Mouse (Mus musculus) intestine, postnatal 0 days (tissue): ENCODE data around the gene Ctnnbip1. TPM values are rescaled to one million over a fixed set of nuclear protein-coding genes. Genes with fewer than 3 reads are reported as not detected.
A peak's percentile ranks its signal among the peaks of the same experiment; 100 is the strongest.

Source experiments
- ATAC-seq: fragments of 200-750 bp; cut with Nextera tagmentation; 2 replicates; pipeline ENCODE4 v1.8.0; 2017; ENCODE audit warnings: mild to moderate bottlenecking, moderate TSS enrichment, moderate library complexity
- H3K27ac ChIP-seq: fragments of 300-500 bp; sonication (generic); 2 replicates; pipeline ENCODE4 v1.5.1; 2014; ENCODE audit warnings: mild to moderate bottlenecking, low read depth, low read length, moderate library complexity
- H3K27me3 ChIP-seq: fragments of 300-500 bp; sonication (generic); replicated peaks from 2 replicates; pipeline ENCODE4 v1.6.1; 2014; ENCODE audit warnings: low read length, mixed read lengths; ENCODE audit not compliant: control insufficient read depth, insufficient read depth
- H3K36me3 ChIP-seq: fragments of 300-500 bp; sonication (generic); 2 replicates; pipeline ENCODE4 v1.6.1; 2014; ENCODE audit warnings: mild to moderate bottlenecking, moderate library complexity; ENCODE audit not compliant: control insufficient read depth, insufficient read depth
- H3K4me1 ChIP-seq: fragments of 300-500 bp; sonication (generic); replicated peaks from 2 replicates; pipeline ENCODE4 v1.6.1; 2014; ENCODE audit warnings: antibody characterized with exemption, low read length, mixed read lengths; ENCODE audit not compliant: control insufficient read depth, insufficient read depth
- H3K4me2 ChIP-seq: fragments of 300-500 bp; sonication (generic); replicated peaks from 2 replicates; pipeline ENCODE4 v1.6.1; 2014; ENCODE audit warnings: low read depth, mild to moderate bottlenecking, moderate library complexity
- H3K4me3 ChIP-seq: fragments of 300-500 bp; sonication (generic); 2 replicates; pipeline ENCODE4 v1.5.1; 2014; ENCODE audit warnings: low read depth, low read length
- H3K9ac ChIP-seq: fragments of 300-500 bp; sonication (generic); 2 replicates; pipeline ENCODE4 v1.6.1; 2014; ENCODE audit warnings: mild to moderate bottlenecking, low read depth, low read length
- H3K9me3 ChIP-seq: fragments of 300-500 bp; sonication (generic); 2 replicates; pipeline ENCODE4 v1.6.1; 2016; ENCODE audit warnings: mixed run types; ENCODE audit not compliant: control insufficient read depth
- CTCF ChIP-seq: sonication (generic); IDR thresholded peaks from 2 replicates; pipeline ENCODE4 v1.5.1; 2016; ENCODE audit warnings: low read depth, mild to moderate bottlenecking, control low read depth, antibody characterized with exemption, moderate library complexity
- WGBS: fragments of 180-500 bp; shearing (Covaris S2); extraction: QIAGEN DNeasy Blood & Tissue Kit; methylation state at CpG from one replicate; pipeline ENCODE4 v1.1.7; 2014; 5-methylcytosine and 5-hydroxymethylcytosine counted together
- polyA plus RNA-seq: library from polyadenylated mRNA; unstranded; fragments of >200 nt; fragmentation: Nextera tagmentation; extraction: Ambion mirVana; gene quantifications from 2 replicates; pipeline ENCODE4 v1.2.1, GENCODE M21; 2015

The Ctnnbip1 gene
- polyA plus RNA-seq, 1 experiment from 2014 or later = 52.8 TPM

DNA sequence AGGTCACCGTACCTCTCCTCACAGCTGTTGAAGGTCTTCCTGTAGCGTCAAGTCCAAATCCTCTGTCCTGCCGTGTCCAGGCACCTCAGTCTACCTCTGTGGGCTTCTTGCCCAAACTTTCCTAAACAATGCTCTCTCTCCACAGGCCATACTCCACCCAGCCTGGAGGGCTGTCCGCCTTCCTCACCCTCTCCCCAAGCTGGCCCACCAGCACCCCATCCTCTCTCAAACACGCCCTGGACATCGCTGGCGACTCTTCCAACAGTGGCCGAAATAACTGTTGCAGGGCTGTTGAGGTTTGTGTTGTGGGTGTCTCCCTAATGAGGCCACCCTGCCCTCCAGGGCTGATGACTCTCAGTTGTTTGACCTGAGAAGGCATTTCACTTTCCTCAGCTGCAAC is 67.2 kb downstream of the Ctnnbip1 start:
- no peak for TF ChIP-seq CTCF
- Histone ChIP-seq H3K4me3 (no peak overlapping the region), H3K4me2 (no peak overlapping the region), H3K9me3 (no peaks in the 10 kb centered on the region), H3K4me1 (0 out of 2 replicates have a peak, but pooled peaks cover 3% of the 10 kb centered on the region), H3K27me3 (0 out of 2 replicates have a peak, but pooled peaks cover 2% of the 10 kb centered on the region), H3K27ac (no peak overlapping the region), H3K9ac (no peak overlapping the region), H3K36me3 (no peaks in the 10 kb centered on the region)
- 82% methylated on average over 8 of the region's 8 CpGs for WGBS
- no peak for ATAC-seq

DNA sequence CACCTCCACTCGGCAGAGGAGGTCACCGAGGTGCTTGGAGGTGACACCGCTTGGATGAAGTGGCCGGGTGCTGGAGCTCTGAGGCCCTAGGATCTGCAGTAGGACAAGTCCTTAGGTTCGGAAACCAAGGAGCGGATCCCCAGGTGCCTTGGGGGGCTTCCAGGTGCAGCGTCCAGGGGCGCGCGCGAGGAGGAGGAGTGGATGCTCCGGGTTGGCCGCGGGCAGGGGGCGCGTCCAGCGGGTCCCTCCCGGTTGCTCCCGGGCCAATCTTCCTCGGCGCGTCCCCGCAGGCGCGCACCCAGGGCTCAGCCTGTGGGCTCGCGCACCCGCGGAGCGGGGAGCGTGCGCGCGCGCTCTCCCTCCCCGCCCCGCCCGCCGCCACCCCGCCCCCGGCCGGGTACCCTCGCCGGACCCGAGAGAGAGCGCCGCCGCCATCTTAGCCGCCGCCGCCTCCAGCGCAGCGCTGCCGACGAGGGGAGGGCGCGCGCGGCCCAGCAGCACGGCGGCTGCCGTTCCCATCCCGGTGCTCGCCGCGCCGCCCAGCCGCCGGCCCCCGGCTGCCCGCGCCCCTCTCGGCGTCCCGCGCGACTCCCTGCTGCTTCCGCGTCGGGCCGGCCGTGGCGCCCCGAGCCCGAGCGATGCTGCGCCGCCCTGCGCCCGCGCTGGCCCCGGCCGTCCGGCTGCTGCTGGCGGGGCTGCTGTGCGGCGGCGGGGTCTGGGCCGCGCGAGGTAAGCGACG is 68.2 kb downstream of the Ctnnbip1 start, which contains the start of gene Clstn1:
TSS of gene Clstn1 (plus strand) at position 425 of the 739 bp plus-strand sequence.
- Histone ChIP-seq H3K9me3 (no peaks in the 10 kb centered on the region), H3K27me3 (0 out of 2 replicates have a peak, but pooled peaks cover 2% of the 10 kb centered on the region), H3K4me3 (peak within 1 kb of the TSS; percentile 90), H3K4me1 (0 out of 2 replicates have a peak, but pooled peaks cover 3% of the 10 kb centered on the region), H3K9ac (peak within 1 kb of the TSS; percentile 88), H3K4me2 (peak within 1 kb of the TSS; percentile 96), H3K27ac (peak within 1 kb of the TSS; percentile 57; the same call in 1 of the 2 replicates), H3K36me3 (no peaks in the 10 kb centered on the region)
- WGBS = 1% methylated on average over 42 of the region's 103 CpGs
- ATAC-seq = peak; percentile 78
- TF ChIP-seq CTCF = no peak

DNA sequence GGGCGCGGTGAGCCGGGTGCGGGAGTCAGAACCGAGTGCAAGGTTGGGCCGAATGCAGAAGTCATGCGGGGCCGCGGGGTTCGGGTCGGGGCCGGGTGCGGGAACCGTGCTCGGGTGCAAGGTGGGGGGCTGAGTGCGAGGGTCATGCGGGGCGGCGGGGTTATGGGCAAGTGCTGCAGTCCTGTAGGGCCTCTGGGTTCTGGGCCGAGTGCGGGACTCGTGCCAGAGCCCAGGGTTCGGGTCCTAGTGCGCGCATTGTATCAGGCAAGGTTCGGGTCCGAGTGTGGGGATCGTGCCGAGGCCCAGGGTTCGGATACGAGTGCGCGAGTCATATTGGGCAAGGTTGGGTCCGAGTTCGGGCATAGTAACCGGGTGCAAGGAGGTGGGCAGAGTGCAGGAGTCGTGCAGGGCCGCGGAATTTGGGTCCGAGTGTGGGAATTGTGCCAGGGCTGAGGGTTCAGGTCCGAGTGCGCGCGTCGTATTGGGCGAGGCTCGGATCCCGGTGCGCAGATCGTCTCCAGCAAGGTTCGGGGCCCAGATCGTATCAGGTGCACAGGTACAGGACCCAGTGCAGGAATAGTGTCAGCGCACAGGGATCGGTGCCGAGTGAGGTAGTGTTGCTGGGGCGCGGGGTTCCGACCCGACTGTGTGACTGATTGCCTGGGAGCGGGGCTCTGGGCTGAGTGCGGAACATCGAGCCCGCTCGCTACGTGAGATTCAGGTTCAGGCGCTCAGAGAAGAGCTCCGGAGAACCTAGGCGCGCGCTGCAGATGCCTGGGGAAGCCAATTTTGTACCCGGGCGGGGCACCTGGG is 69.0 kb downstream of the Ctnnbip1 start:
- Histone ChIP-seq H3K36me3 (no peaks in the 10 kb centered on the region), H3K4me2 (peak overlapping the region; percentile 96), H3K9ac (peak overlapping the region; percentile 88), H3K4me1 (0 out of 2 replicates have a peak, but pooled peaks cover 3% of the 10 kb centered on the region), H3K27me3 (0 out of 2 replicates have a peak, but pooled peaks cover 2% of the 10 kb centered on the region), H3K4me3 (peak overlapping the region; percentile 90), H3K9me3 (no peaks in the 10 kb centered on the region), H3K27ac (peak overlapping the region; percentile 57; the same call in 1 of the 2 replicates)
- no peak for TF ChIP-seq CTCF
- peak; percentile 26 for ATAC-seq
- WGBS = under 1% methylated on average over 72 of the region's 72 CpGs

DNA sequence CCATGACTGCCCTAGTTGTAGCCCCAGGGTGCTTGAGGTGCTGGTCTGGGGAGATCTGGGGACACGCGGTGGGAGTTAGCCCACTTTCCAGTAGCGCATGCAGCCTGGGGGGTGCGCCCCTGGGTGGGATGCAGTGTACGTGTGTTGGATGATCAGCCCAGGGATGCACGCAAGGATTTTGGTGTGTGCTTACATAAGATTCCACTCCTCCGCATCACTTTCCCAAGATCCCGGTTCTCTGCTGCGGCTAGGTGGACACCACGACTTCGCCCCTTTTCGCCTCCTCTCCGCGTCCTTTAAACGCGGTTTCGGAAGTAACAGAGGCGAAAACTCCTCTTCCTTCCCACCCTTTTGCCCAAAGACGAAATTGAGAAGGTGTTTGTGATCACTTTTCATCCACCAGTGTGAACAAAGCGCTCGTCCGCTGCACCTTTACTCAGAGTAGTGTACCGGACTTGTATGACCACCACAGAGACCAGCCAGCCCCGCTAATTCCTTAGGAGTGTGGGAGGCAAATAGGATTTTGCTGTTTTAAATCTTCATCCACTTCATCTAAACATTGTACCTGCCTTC is 69.6 kb downstream of the Ctnnbip1 start:
- H3K9ac ChIP-seq = peak overlapping the region; percentile 88; the same call in 1 of the 2 replicates
- peak overlapping the region; percentile 96 for H3K4me2 ChIP-seq
- 0 out of 2 replicates have a peak, but pooled peaks have one; percentile 13 for ATAC-seq
- H3K4me3 ChIP-seq = peak overlapping the region; percentile 90
- TF ChIP-seq CTCF = no peak
- no peaks in the 10 kb centered on the region for H3K9me3 ChIP-seq
- 17% methylated on average over 24 of the region's 24 CpGs for WGBS
- no peak overlapping the region for H3K27ac ChIP-seq
- H3K36me3 ChIP-seq = no peaks in the 10 kb centered on the region
- 0 out of 2 replicates have a peak, but pooled peaks cover 2% of the 10 kb centered on the region for H3K27me3 ChIP-seq
- 0 out of 2 replicates have a peak, but pooled peaks cover 3% of the 10 kb centered on the region for H3K4me1 ChIP-seq

DNA sequence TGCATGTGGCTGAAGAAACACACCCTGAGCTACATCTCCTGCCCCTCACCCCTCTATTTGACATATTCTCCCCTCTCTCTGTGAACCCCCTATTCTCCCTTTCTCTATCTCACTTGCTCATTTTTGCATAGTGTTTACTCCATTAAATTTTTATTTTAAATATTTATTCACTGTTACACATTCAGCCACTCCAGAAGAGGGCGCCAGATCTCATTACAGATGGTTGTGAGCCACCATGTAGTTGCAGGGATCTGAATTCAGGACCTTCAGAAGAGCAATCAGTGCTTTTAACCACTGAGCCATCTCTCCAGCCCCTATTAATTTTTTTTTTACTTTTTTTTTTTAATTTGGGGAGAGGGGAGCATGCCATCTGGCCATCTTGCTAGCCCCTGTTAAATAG is 72.2 kb downstream of the Ctnnbip1 start:
- Histone ChIP-seq H3K4me3 (no peak overlapping the region), H3K27ac (no peak overlapping the region), H3K9ac (no peak overlapping the region), H3K4me1 (0 out of 2 replicates have a peak, but pooled peaks cover 3% of the 10 kb centered on the region), H3K36me3 (no peaks in the 10 kb centered on the region; the same call in 1 of the 2 replicates), H3K4me2 (no peak overlapping the region), H3K27me3 (0 out of 2 replicates have a peak, but pooled peaks cover 2% of the 10 kb centered on the region), H3K9me3 (no peaks in the 10 kb centered on the region)
- no peak for ATAC-seq
- TF ChIP-seq CTCF = peak; percentile 56
- WGBS = 84% methylated on average over 1 of the region's 1 CpGs
